Mouse (Mus musculus): ENCODE results near the gene Trim71. TPM values are rescaled to one million over a fixed set of nuclear protein-coding genes. Genes with fewer than 3 reads are reported as not detected.
A peak's percentile ranks its signal among the peaks of the same experiment; 100 is the strongest.

The Trim71 gene
- polyA plus RNA-seq, 1 experiment from 2014 or later = 0.32 TPM

- Histone ChIP-seq H3K27me3 (no peaks in the 10 kb centered on the region), H3K4me1 (replicated peaks) (no peaks in the 10 kb centered on the region), H3K9ac (no peak overlapping the region), H3K4me2 (0 out of 2 replicates have a peak overlapping the region, but pooled peaks have one; percentile 29), H3K27ac (replicated peaks) (no peak overlapping the region), H3K4me3 (no peak overlapping the region), H3K36me3 (no peaks in the 10 kb centered on the region), H3K9me3 (no peaks in the 10 kb centered on the region)
- 6% methylated on average over 11 of the region's 11 CpGs for WGBS
- ATAC-seq (ENCODE audit: low FRiP score, low read depth) = no peak
Measured at GRCm38 (mm10) chr9:114498218-114498617, 66.0 kb downstream of the Trim71 start.

GRCm38 (mm10) chr9:114496469-114496868, 67.7 kb downstream of the Trim71 start:
- no peak overlapping the region for H3K9ac ChIP-seq
- WGBS = 85% methylated on average over 7 of the region's 7 CpGs
- no peak for ATAC-seq (ENCODE audit: low FRiP score, low read depth)

GRCm38 (mm10) chr9:114487481-114488258, 76.5 kb downstream of the Trim71 start:
- no peaks in the 10 kb centered on the region for H3K27me3 ChIP-seq
- no peak for ATAC-seq (ENCODE audit: low FRiP score, low read depth)
- H3K4me1 ChIP-seq (replicated peaks) = no peaks in the 10 kb centered on the region
- WGBS = 88% methylated on average over 23 of the region's 23 CpGs
- no peaks in the 10 kb centered on the region for H3K9me3 ChIP-seq
- H3K36me3 ChIP-seq = no peaks in the 10 kb centered on the region
- no peak overlapping the region for H3K9ac ChIP-seq
- no peak overlapping the region for H3K4me2 ChIP-seq
- no peak overlapping the region for H3K4me3 ChIP-seq
- H3K27ac ChIP-seq (replicated peaks) = no peak overlapping the region

More at GRCm38 (mm10) chr9:114496469-114496868, 67.7 kb downstream of the Trim71 start:
- H3K9me3 ChIP-seq = no peaks in the 10 kb centered on the region
- no peak overlapping the region for H3K4me3 ChIP-seq
- no peaks in the 10 kb centered on the region for H3K27me3 ChIP-seq
- no peak overlapping the region for H3K27ac ChIP-seq (replicated peaks)
- no peaks in the 10 kb centered on the region for H3K36me3 ChIP-seq
- no peak overlapping the region for H3K4me2 ChIP-seq
- no peaks in the 10 kb centered on the region for H3K4me1 ChIP-seq (replicated peaks)

DNA sequence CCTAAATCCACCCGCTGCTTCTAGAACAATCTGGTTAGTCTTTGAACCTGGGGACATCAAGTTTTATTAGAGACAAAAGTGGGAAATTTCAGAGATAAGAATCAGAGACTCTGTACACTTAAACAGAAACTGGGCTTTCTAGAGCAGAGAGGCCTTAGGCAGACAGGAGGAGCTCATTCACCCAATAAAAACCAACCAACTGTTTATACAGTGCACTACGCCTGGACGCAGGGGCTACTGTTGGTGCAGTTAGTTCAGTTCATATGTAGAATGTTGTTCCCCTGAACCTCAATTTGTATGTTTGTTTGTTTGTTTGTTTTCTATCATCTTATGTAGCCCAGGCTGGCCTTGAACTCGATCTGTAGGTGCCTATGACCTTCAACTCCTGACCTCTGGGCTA, 77.4 kb downstream of the Trim71 start:
- WGBS = 85% methylated on average over 4 of the region's 4 CpGs
- no peak for ATAC-seq (ENCODE audit: low FRiP score, low read depth)
- Histone ChIP-seq H3K4me3 (no peak overlapping the region), H3K27ac (replicated peaks) (no peak overlapping the region), H3K4me2 (no peak overlapping the region), H3K9me3 (no peaks in the 10 kb centered on the region), H3K9ac (no peak overlapping the region), H3K4me1 (replicated peaks) (no peaks in the 10 kb centered on the region), H3K27me3 (no peaks in the 10 kb centered on the region), H3K36me3 (no peaks in the 10 kb centered on the region)

GRCm38 (mm10) chr9:114484771-114485170, 79.4 kb downstream of the Trim71 start:
- WGBS = 88% methylated on average over 5 of the region's 5 CpGs
- H3K27ac ChIP-seq (replicated peaks) = no peak overlapping the region

DNA sequence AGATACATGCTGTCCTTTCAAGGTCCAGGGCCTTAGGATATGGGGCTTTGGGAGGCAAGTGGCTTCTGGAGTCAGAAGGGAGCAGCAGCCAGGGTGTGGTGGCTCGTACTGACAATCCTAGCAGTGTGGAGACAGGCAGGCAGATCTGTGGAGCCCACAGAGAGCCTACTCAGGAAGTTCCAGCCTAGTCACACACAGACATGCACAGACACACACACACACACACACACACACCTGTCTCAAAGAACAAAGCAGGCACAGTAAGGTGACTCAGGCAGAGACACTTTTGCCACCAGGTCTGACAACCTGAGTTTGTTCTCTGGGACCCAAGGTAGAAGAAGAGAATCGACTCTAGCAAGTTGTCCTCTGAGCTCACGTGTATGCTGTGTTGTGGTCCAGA, 83.2 kb downstream of the Trim71 start:
- WGBS = 92% methylated on average over 3 of the region's 3 CpGs
- H3K9ac ChIP-seq = no peak overlapping the region
- H3K27ac ChIP-seq (replicated peaks) = no peak overlapping the region
- no peak for ATAC-seq (ENCODE audit: low FRiP score, low read depth)
- no peak overlapping the region for H3K4me3 ChIP-seq
- no peaks in the 10 kb centered on the region for H3K9me3 ChIP-seq
- H3K4me1 ChIP-seq (replicated peaks) = no peaks in the 10 kb centered on the region
- H3K4me2 ChIP-seq = no peak overlapping the region
- no peaks in the 10 kb centered on the region for H3K27me3 ChIP-seq
- no peaks in the 10 kb centered on the region for H3K36me3 ChIP-seq

More at GRCm38 (mm10) chr9:114484771-114485170, 79.4 kb downstream of the Trim71 start:
- no peak overlapping the region for H3K4me3 ChIP-seq
- no peaks in the 10 kb centered on the region for H3K36me3 ChIP-seq
- H3K27me3 ChIP-seq = no peaks in the 10 kb centered on the region
- no peak overlapping the region for H3K9ac ChIP-seq
- no peak overlapping the region for H3K4me2 ChIP-seq
- no peaks in the 10 kb centered on the region for H3K9me3 ChIP-seq
- no peak for ATAC-seq (ENCODE audit: low FRiP score, low read depth)
- H3K4me1 ChIP-seq (replicated peaks) = no peaks in the 10 kb centered on the region

- Histone ChIP-seq H3K9ac (no peak overlapping the region), H3K4me2 (no peak overlapping the region), H3K36me3 (no peaks in the 10 kb centered on the region), H3K4me1 (replicated peaks) (no peaks in the 10 kb centered on the region), H3K4me3 (no peak overlapping the region), H3K27ac (replicated peaks) (no peak overlapping the region), H3K27me3 (no peaks in the 10 kb centered on the region), H3K9me3 (no peaks in the 10 kb centered on the region)
- no peak for ATAC-seq (ENCODE audit: low FRiP score, low read depth)
- WGBS = 95% methylated on average over 9 of the region's 9 CpGs
Measured at GRCm38 (mm10) chr9:114477019-114477418, 87.2 kb downstream of the Trim71 start.

- 83% methylated on average over 7 of the region's 7 CpGs for WGBS
- no peak for ATAC-seq (ENCODE audit: low FRiP score, low read depth)
- 0 out of 2 replicates have a peak, but pooled peaks cover 4% of the 10 kb centered on the region for H3K36me3 ChIP-seq
- H3K9me3 ChIP-seq = no peaks in the 10 kb centered on the region
- H3K4me3 ChIP-seq = no peak overlapping the region
- H3K4me2 ChIP-seq = no peak overlapping the region
- H3K4me1 ChIP-seq (replicated peaks) = no peaks in the 10 kb centered on the region
- H3K27ac ChIP-seq (replicated peaks) = no peak overlapping the region
- no peaks in the 10 kb centered on the region for H3K27me3 ChIP-seq
- no peak overlapping the region for H3K9ac ChIP-seq
Measured at GRCm38 (mm10) chr9:114471892-114472291, 92.3 kb downstream of the Trim71 start.

DNA sequence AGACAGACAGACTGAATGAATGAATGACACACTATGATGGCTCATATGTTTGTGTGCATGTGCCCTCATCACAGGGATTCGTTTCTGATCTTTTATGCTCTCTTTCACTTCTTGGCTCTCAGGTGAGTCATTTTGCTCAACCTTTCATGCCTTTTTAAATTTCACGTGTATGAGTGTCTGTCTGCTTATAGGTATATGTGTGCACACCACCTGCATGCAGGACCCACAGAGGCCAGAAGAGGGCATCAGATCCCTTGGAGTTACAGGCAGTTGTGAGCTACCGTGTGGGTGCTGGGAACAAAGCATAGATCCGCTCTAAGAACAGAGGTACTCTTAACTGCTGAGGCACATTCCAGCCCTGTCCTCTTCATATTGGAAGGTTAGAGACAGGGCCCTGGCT, 95.5 kb downstream of the Trim71 start:
- H3K27me3 ChIP-seq = no peaks in the 10 kb centered on the region
- H3K36me3 ChIP-seq = peaks cover 12% of the 10 kb centered on the region; the same call in 1 of the 2 replicates
- H3K27ac ChIP-seq (replicated peaks) = no peak overlapping the region
- H3K4me2 ChIP-seq = no peak overlapping the region
- no peak overlapping the region for H3K4me3 ChIP-seq
- WGBS = 96% methylated on average over 4 of the region's 4 CpGs
- no peaks in the 10 kb centered on the region for H3K4me1 ChIP-seq (replicated peaks)
- ATAC-seq (ENCODE audit: low FRiP score, low read depth) = no peak
- H3K9ac ChIP-seq = no peak overlapping the region
- no peaks in the 10 kb centered on the region for H3K9me3 ChIP-seq

GRCm38 (mm10) chr9:114468217-114468616, 96.0 kb downstream of the Trim71 start:
- Histone ChIP-seq H3K36me3 (peaks cover 12% of the 10 kb centered on the region; the same call in 1 of the 2 replicates), H3K4me2 (no peak overlapping the region), H3K9me3 (no peaks in the 10 kb centered on the region), H3K9ac (no peak overlapping the region), H3K27ac (replicated peaks) (no peak overlapping the region), H3K4me1 (replicated peaks) (no peaks in the 10 kb centered on the region), H3K27me3 (no peaks in the 10 kb centered on the region), H3K4me3 (no peak overlapping the region)
- ATAC-seq (ENCODE audit: low FRiP score, low read depth) = no peak
- 89% methylated on average over 5 of the region's 5 CpGs for WGBS

DNA sequence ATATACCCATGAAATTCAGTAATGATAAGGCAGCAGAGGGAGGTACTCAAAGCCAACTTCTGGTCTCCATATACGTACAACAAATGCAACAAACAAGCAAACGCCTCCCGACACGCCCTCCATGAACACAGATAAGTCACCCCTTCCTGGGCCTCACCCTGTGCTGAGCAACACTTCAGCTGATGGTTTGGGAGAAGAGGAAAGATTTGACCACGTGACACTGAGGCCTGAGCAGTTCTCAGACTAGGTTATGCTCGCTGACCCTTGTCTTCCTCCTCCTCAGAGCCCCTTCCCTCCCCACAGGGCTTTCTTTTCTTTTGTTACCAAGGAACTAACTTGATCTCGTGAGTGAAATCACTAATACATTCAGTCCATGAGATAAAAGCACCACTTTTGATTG, 97.3 kb downstream of the Trim71 start:
- WGBS = 64% methylated on average over 7 of the region's 7 CpGs

DNA sequence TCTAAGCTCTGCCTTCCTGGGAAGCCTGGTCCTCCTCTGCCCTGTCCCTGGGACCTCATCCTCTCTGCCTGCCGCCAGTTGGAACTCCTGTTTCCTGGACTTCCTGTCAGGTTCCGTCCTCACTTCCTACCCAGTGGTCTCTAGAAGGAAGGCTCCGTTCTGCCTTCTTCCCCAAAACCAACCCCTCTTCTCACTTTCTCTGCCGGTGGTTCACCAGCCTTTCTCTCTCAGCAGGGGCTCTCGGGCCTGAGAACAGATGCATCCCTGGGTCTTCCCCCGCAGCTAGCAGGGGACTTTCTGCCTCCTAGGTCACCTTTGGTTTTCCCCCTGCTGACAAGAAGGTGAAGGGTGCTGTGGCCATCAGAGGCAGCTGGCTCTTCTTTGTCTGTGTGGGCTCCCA, 98.7 kb downstream of the Trim71 start:
- 79% methylated on average over 6 of the region's 6 CpGs for WGBS
- Histone ChIP-seq H3K9ac (no peak overlapping the region), H3K9me3 (no peaks in the 10 kb centered on the region), H3K4me3 (no peak overlapping the region), H3K4me2 (no peak overlapping the region), H3K27ac (replicated peaks) (no peak overlapping the region), H3K36me3 (peaks cover 12% of the 10 kb centered on the region; the same call in 1 of the 2 replicates), H3K4me1 (replicated peaks) (no peaks in the 10 kb centered on the region), H3K27me3 (no peaks in the 10 kb centered on the region)
- no peak for ATAC-seq (ENCODE audit: low FRiP score, low read depth)

More for the DNA sequence above, 97.3 kb downstream of the Trim71 start:
- H3K4me2 ChIP-seq = no peak overlapping the region
- H3K9me3 ChIP-seq = no peaks in the 10 kb centered on the region
- H3K4me3 ChIP-seq = no peak overlapping the region
- ATAC-seq (ENCODE audit: low FRiP score, low read depth) = no peak
- no peak overlapping the region for H3K27ac ChIP-seq (replicated peaks)
- H3K36me3 ChIP-seq = peaks cover 12% of the 10 kb centered on the region; the same call in 1 of the 2 replicates
- H3K4me1 ChIP-seq (replicated peaks) = no peaks in the 10 kb centered on the region
- no peak overlapping the region for H3K9ac ChIP-seq
- no peaks in the 10 kb centered on the region for H3K27me3 ChIP-seq
